Mouse (Mus musculus): ENCODE measurements around the gene Mrap. TPM values are rescaled to one million over a fixed set of nuclear protein-coding genes. Genes with fewer than 3 reads are reported as not detected.
A peak's percentile ranks its signal among the peaks of the same experiment; 100 is the strongest.

Mrap gene
- total RNA-seq (2021), result 1 to 10 TPM in 1 of 2 experiments, under 1 TPM in 1; 0.97 to 2.8 TPM
- long read RNA-seq, experiment 1, partial matches to known transcripts, result 0 of 2 reads
- long read RNA-seq, experiment 1, other reads (novel, unspliced or antisense), result 1 of 2 reads
- long read RNA-seq, experiment 2, result 0 reads

GRCm38 (mm10) chr16:90738092-90738956, at the start of gene Mrap:
TSS of gene Mrap (plus strand) at chr16:90738207.
- DNase-seq, result no peak

- peak; percentile 52 for DNase-seq
Measured at GRCm38 (mm10) chr16:90692704-90693385, 45.2 kb upstream of the Mrap start.

GRCm38 (mm10) chr16:90693625-90694024, 44.4 kb upstream of the Mrap start:
- no peak for DNase-seq

- no peak for DNase-seq
Measured at GRCm38 (mm10) chr16:90694719-90695118, 43.3 kb upstream of the Mrap start.

- no peak for DNase-seq
Measured at GRCm38 (mm10) chr16:90695121-90695520, 42.9 kb upstream of the Mrap start.

GRCm38 (mm10) chr16:90696306-90696705, 41.7 kb upstream of the Mrap start:
- no peak for DNase-seq

GRCm38 (mm10) chr16:90699390-90699789, 38.6 kb upstream of the Mrap start:
- DNase-seq, result no peak

GRCm38 (mm10) chr16:90701541-90701940, 36.5 kb upstream of the Mrap start:
- DNase-seq, result no peak

GRCm38 (mm10) chr16:90703646-90704045, 34.4 kb upstream of the Mrap start:
- no peak for DNase-seq

GRCm38 (mm10) chr16:90704161-90704825, 33.7 kb upstream of the Mrap start:
- no peak for DNase-seq

- no peak for DNase-seq
Measured at GRCm38 (mm10) chr16:90706279-90706678, 31.7 kb upstream of the Mrap start.

GRCm38 (mm10) chr16:90709711-90710289, 28.2 kb upstream of the Mrap start:
- peak; percentile 40 for DNase-seq

GRCm38 (mm10) chr16:90710313-90710712, 27.7 kb upstream of the Mrap start:
- no peak for DNase-seq

- no peak for DNase-seq
Measured at GRCm38 (mm10) chr16:90724051-90724450, 14.0 kb upstream of the Mrap start.

GRCm38 (mm10) chr16:90726600-90727227, 11.3 kb upstream of the Mrap start:
- DNase-seq, result no peak

- DNase-seq, result peak; percentile 96
Measured at GRCm38 (mm10) chr16:90727233-90728115, 10.5 kb upstream of the Mrap start, which contains the start of gene Mis18a. TSS of gene Mis18a (minus strand) at chr16:90727404.

GRCm38 (mm10) chr16:90735611-90736010, 2.4 kb upstream of the Mrap start:
- DNase-seq, result no peak

GRCm38 (mm10) chr16:90736672-90737270, 1.2 kb upstream of the Mrap start:
- DNase-seq, result no peak

GRCm38 (mm10) chr16:90747143-90747542, 9.1 kb downstream of the Mrap start:
- no peak for DNase-seq

- DNase-seq, result no peak
Measured at GRCm38 (mm10) chr16:90748169-90748568, 10.2 kb downstream of the Mrap start.
